Mouse (Mus musculus): Measurements from ENCODE around the gene Tfam. TPM values are rescaled to one million over a fixed set of nuclear protein-coding genes. Genes with fewer than 3 reads are reported as not detected.
A peak's percentile ranks its signal among the peaks of the same experiment; 100 is the strongest.

Gene Tfam
- polyA plus RNA-seq, 1 experiment, result 6.4 TPM

GRCm38 (mm10) chr10:71237516-71238239 is 402 bp downstream of the Tfam start:
- no peak for TF ChIP-seq CTCF (IDR thresholded peaks at IDR 0.05; ENCODE audit: extremely low read depth, insufficient read depth, insufficient read length, insufficient replicate concordance)
- peak; percentile 82 for TF ChIP-seq POLR2A (IDR thresholded peaks at IDR 0.05; ENCODE audit: low read depth, low read length)
- peak overlapping the region; percentile 93 for H3K27ac ChIP-seq (ENCODE audit: insufficient read depth, low read length)
- 1% methylated on average over 67 of the region's 68 CpGs for WGBS

GRCm38 (mm10) chr10:71234071-71234470 is 4.0 kb downstream of the Tfam start:
- H3K4me1 ChIP-seq (ENCODE audit: control insufficient read depth, insufficient read depth, insufficient read length), result peaks cover 7% of the 10 kb centered on the region; the same call in 1 of the 2 replicates
- H3K36me3 ChIP-seq (ENCODE audit: control insufficient read depth, insufficient read depth, low read length), result peaks cover 34% of the 10 kb centered on the region
- no peaks in the 10 kb centered on the region for H3K27me3 ChIP-seq (ENCODE audit: control insufficient read depth, insufficient read depth, low read length)
- WGBS, result 97% methylated on average over 8 of the region's 8 CpGs
- DNase-seq (ENCODE audit: low read depth in 1 of 2, low spot score in 2 of 2), result no peak
- no peak overlapping the region for H3K27ac ChIP-seq (ENCODE audit: insufficient read depth, low read length)
- TF ChIP-seq POLR2A (IDR thresholded peaks at IDR 0.05; ENCODE audit: low read depth, low read length) (no peak), CTCF (IDR thresholded peaks at IDR 0.05; ENCODE audit: extremely low read depth, insufficient read depth, insufficient read length, insufficient replicate concordance) (no peak)
- H3K4me3 ChIP-seq (ENCODE audit: extremely low read depth, insufficient read depth, insufficient read length), result no peak overlapping the region

More at GRCm38 (mm10) chr10:71237516-71238239, 402 bp downstream of the Tfam start:
- Histone ChIP-seq H3K4me3 (ENCODE audit: extremely low read depth, insufficient read depth, insufficient read length) (peak overlapping the region; percentile 85), H3K27me3 (ENCODE audit: control insufficient read depth, insufficient read depth, low read length) (no peaks in the 10 kb centered on the region), H3K4me1 (ENCODE audit: control insufficient read depth, insufficient read depth, insufficient read length) (peaks cover 11% of the 10 kb centered on the region; the same call in 1 of the 2 replicates), H3K36me3 (ENCODE audit: control insufficient read depth, insufficient read depth, low read length) (peaks cover 22% of the 10 kb centered on the region)
- peak; percentile 78 to 99 for DNase-seq (ENCODE audit: low read depth in 1 of 2, low spot score in 2 of 2)

GRCm38 (mm10) chr10:71225894-71226293 is 12.2 kb downstream of the Tfam start:
- TF ChIP-seq CTCF (IDR thresholded peaks at IDR 0.05; ENCODE audit: extremely low read depth, insufficient read depth, insufficient read length, insufficient replicate concordance) (peak; percentile 86; the same call in 1 of the 2 replicates), POLR2A (IDR thresholded peaks at IDR 0.05; ENCODE audit: low read depth, low read length) (no peak)
- H3K4me1 ChIP-seq (ENCODE audit: control insufficient read depth, insufficient read depth, insufficient read length), result no peaks in the 10 kb centered on the region
- 59% methylated on average over 7 of the region's 7 CpGs for WGBS
- H3K27ac ChIP-seq (ENCODE audit: insufficient read depth, low read length), result no peak overlapping the region
- no peaks in the 10 kb centered on the region for H3K27me3 ChIP-seq (ENCODE audit: control insufficient read depth, insufficient read depth, low read length)
- H3K4me3 ChIP-seq (ENCODE audit: extremely low read depth, insufficient read depth, insufficient read length), result no peak overlapping the region
- H3K36me3 ChIP-seq (ENCODE audit: control insufficient read depth, insufficient read depth, low read length), result peaks cover 22% of the 10 kb centered on the region
- DNase-seq (ENCODE audit: low read depth in 1 of 2, low spot score in 2 of 2), result peak in 1 of 2 experiments; percentile 82

- Histone ChIP-seq H3K36me3 (ENCODE audit: control insufficient read depth, insufficient read depth, low read length) (peaks cover 10% of the 10 kb centered on the region), H3K4me1 (ENCODE audit: control insufficient read depth, insufficient read depth, insufficient read length) (no peaks in the 10 kb centered on the region), H3K27ac (ENCODE audit: insufficient read depth, low read length) (no peak overlapping the region), H3K4me3 (ENCODE audit: extremely low read depth, insufficient read depth, insufficient read length) (no peak overlapping the region), H3K27me3 (ENCODE audit: control insufficient read depth, insufficient read depth, low read length) (no peaks in the 10 kb centered on the region)
- WGBS, result 92% methylated on average over 5 of the region's 5 CpGs
- no peak for DNase-seq (ENCODE audit: low read depth in 1 of 2, low spot score in 2 of 2)
- TF ChIP-seq CTCF (IDR thresholded peaks at IDR 0.05; ENCODE audit: extremely low read depth, insufficient read depth, insufficient read length, insufficient replicate concordance) (no peak), POLR2A (IDR thresholded peaks at IDR 0.05; ENCODE audit: low read depth, low read length) (no peak)
Measured at GRCm38 (mm10) chr10:71223101-71223500, 15.0 kb downstream of the Tfam start.

- no peak for DNase-seq (ENCODE audit: low read depth in 1 of 2, low spot score in 2 of 2)
- TF ChIP-seq POLR2A (IDR thresholded peaks at IDR 0.05; ENCODE audit: low read depth, low read length), result no peak
- WGBS, result 90% methylated on average over 2 of the region's 2 CpGs
- Histone ChIP-seq H3K4me1 (ENCODE audit: control insufficient read depth, insufficient read depth, insufficient read length) (no peaks in the 10 kb centered on the region), H3K27me3 (ENCODE audit: control insufficient read depth, insufficient read depth, low read length) (no peaks in the 10 kb centered on the region), H3K36me3 (ENCODE audit: control insufficient read depth, insufficient read depth, low read length) (peaks cover 8% of the 10 kb centered on the region), H3K27ac (ENCODE audit: insufficient read depth, low read length) (no peak overlapping the region), H3K4me3 (ENCODE audit: extremely low read depth, insufficient read depth, insufficient read length) (no peak overlapping the region)
Measured at GRCm38 (mm10) chr10:71222639-71223038, 15.4 kb downstream of the Tfam start.

- Histone ChIP-seq H3K27ac (ENCODE audit: insufficient read depth, low read length) (no peak overlapping the region), H3K36me3 (ENCODE audit: control insufficient read depth, insufficient read depth, low read length) (no peaks in the 10 kb centered on the region; the same call in 1 of the 2 replicates), H3K4me1 (ENCODE audit: control insufficient read depth, insufficient read depth, insufficient read length) (no peaks in the 10 kb centered on the region), H3K4me3 (ENCODE audit: extremely low read depth, insufficient read depth, insufficient read length) (no peak overlapping the region), H3K27me3 (ENCODE audit: control insufficient read depth, insufficient read depth, low read length) (no peaks in the 10 kb centered on the region)
- DNase-seq (ENCODE audit: low read depth in 1 of 2, low spot score in 2 of 2), result peak in 1 of 2 experiments; percentile 61
- 23% methylated on average over 8 of the region's 8 CpGs for WGBS
- TF ChIP-seq POLR2A (IDR thresholded peaks at IDR 0.05; ENCODE audit: low read depth, low read length) (no peak), CTCF (IDR thresholded peaks at IDR 0.05; ENCODE audit: extremely low read depth, insufficient read depth, insufficient read length, insufficient replicate concordance) (peak; percentile 67; the same call in 1 of the 2 replicates)
Measured at GRCm38 (mm10) chr10:71218228-71218892, 19.7 kb downstream of the Tfam start.

- no peak overlapping the region for H3K27ac ChIP-seq (ENCODE audit: insufficient read depth, low read length)
- DNase-seq (ENCODE audit: low read depth in 1 of 2, low spot score in 2 of 2), result no peak
- H3K27me3 ChIP-seq (ENCODE audit: control insufficient read depth, insufficient read depth, low read length), result no peaks in the 10 kb centered on the region
- TF ChIP-seq POLR2A (IDR thresholded peaks at IDR 0.05; ENCODE audit: low read depth, low read length) (no peak), CTCF (IDR thresholded peaks at IDR 0.05; ENCODE audit: extremely low read depth, insufficient read depth, insufficient read length, insufficient replicate concordance) (no peak)
- no peaks in the 10 kb centered on the region for H3K4me1 ChIP-seq (ENCODE audit: control insufficient read depth, insufficient read depth, insufficient read length)
- H3K4me3 ChIP-seq (ENCODE audit: extremely low read depth, insufficient read depth, insufficient read length), result no peak overlapping the region
- 81% methylated on average over 9 of the region's 9 CpGs for WGBS
- H3K36me3 ChIP-seq (ENCODE audit: control insufficient read depth, insufficient read depth, low read length), result no peaks in the 10 kb centered on the region
Measured at GRCm38 (mm10) chr10:71215996-71216395, 22.1 kb downstream of the Tfam start.

Data from spleen, adult 2 months (tissue).